Mouse (Mus musculus) C2C12 (cell line): Measurements from ENCODE around the gene Rabgap1l.

Experiments used
- CTCF ChIP-seq: IDR thresholded peaks from one replicate; pipeline ENCODE4 v1.5.1; 2011; ENCODE audit not compliant: control insufficient read depth, insufficient read depth, insufficient read length
- FOSL1 ChIP-seq: IDR thresholded peaks from one replicate; pipeline ENCODE4 v1.8.0; 2011; ENCODE audit warnings: mild to moderate bottlenecking, low read length; ENCODE audit not compliant: poor library complexity, insufficient read depth, severe bottlenecking
- MAX ChIP-seq: IDR thresholded peaks from one replicate; pipeline ENCODE4 v1.6.1; 2011; ENCODE audit warnings: mild to moderate bottlenecking, control low read depth
- MYOG ChIP-seq: IDR thresholded peaks from one replicate; pipeline ENCODE4 v1.6.1; 2011; ENCODE audit not compliant: control insufficient read depth, insufficient read length; ENCODE audit errors: extremely low read depth

DNA sequence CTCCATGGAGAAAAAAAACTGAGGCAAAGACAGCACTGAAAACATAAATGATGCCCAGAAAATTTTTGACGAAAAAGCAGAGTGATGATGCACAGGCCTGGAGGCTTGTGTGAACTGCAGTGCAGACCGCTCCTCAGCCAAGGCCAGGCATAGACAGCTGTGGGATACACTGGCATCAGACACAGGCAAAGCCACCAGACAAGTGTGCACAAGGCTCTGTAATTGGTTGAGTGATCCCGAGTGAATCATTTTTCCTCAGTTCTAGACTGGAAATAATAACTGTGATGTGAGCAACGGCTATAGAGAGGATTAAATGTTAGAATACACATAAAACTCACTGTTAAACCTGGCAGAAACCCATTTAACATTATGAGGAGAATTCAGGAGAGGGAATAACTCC lies 219.0 kb downstream of the Rabgap1l start:
- no peak for TF ChIP-seq MYOG
- TF ChIP-seq CTCF: no peak
- TF ChIP-seq FOSL1: no peak
- no peak for TF ChIP-seq MAX
